Mouse (Mus musculus) embryo, embryonic 11.5 days (tissue): Measurements from ENCODE around the gene Pex3.
"Not testable (repeated sequence)": the region's sequence is repeated elsewhere in the genome, so short reads cannot be mapped to it uniquely, and the experiment has no call there.

ENCODE experiments used
- DNase-seq: peaks from one replicate; pipeline ENCODE4 v3.0.0-alpha.2; 2012; ENCODE audit warnings: low read depth, low spot score

The Pex3 gene

GRCm38 (mm10) chr10:13536706-13537105, 16.2 kb downstream of the Pex3 start:
- DNase-seq: no peak

DNA sequence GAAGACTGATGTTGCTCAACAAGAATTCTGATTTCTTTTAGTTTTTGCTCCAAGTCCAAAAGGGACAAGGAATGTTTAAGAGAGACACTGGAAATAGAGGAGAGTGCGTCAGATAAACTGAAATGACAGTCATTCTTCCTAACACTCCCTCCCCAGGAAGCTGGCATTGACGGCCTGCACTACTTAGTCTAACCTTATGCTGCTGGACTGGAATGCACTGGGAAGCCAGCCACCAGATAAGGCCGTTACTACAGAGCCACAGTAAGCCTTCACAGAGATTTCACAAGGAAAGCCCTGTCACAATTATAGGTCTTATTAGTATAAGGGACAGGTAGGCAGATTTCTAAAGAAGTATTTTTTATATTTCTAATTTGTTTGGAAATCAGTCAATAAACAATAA, 18.2 kb downstream of the Pex3 start:
- DNase-seq: no peak

DNA sequence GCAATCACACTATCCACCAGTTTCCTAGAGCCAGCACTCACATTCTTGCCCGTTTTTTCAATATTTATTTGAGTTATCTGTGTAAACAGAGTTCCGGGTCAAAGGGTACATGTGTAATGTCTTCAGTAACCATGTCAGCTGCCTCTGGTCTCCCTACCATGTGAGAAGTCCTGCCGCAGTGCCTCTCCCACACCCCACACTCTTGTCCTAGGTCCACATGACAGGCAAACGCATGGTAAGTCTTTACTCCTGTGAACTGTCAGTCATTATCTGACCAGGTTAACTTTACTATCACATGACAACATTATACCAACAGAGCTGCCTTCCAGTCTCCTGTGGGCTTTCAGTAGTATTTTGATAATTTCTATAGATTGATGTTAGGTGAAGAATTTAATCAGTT, 24.8 kb downstream of the Pex3 start:
- no peak for DNase-seq

- no peak for DNase-seq
Observed at GRCm38 (mm10) chr10:13521857-13522256, 31.1 kb downstream of the Pex3 start.

GRCm38 (mm10) chr10:13502371-13502770, 50.6 kb downstream of the Pex3 start:
- no peak for DNase-seq

DNA sequence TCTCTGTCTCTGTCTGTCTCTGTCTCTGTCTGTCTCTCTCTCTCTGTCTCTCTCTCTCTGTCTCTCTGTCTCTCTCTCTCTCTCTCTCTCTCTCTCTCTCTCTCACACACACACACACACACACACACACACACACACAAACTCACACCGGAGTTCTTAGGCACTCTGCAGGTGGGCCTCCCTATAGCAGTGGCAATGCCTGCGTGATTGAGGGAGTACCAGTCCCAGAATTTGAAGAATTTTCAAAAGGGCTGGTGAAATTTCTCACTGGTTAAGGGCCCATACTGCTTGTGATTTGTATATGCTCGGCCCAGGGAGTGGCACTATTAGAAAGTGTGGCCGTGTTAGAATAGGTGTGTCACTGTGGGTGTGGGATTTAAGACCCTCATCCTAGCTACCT, 51.4 kb downstream of the Pex3 start:
- not testable (repeated sequence) for DNase-seq

DNA sequence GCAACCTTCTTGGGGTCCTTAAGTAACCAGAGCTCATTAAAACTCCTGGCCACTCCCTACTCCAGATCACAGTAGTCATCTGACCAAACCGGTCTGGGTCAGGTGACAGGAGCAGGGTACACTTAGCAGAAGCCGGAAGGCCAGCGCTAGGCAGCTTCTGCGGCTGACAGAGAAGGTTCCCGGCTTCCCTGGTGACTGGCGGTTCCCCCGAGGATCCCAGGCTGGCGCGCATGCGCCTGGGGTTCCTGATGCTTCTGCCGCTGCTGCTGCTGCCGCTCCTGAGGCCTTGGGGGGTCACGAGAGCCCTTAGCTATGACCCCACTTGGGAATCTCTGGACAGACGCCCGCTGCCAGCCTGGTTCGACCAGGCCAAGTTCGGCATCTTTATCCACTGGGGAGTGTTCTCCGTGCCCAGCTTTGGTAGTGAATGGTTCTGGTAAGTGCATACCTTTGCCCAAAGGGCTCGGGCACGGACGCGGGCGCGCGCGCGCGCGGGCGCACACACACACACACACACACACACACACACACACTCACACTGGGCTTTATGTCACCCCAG, 51.9 kb downstream of the Pex3 start:
- peak; percentile 68 for DNase-seq

DNA sequence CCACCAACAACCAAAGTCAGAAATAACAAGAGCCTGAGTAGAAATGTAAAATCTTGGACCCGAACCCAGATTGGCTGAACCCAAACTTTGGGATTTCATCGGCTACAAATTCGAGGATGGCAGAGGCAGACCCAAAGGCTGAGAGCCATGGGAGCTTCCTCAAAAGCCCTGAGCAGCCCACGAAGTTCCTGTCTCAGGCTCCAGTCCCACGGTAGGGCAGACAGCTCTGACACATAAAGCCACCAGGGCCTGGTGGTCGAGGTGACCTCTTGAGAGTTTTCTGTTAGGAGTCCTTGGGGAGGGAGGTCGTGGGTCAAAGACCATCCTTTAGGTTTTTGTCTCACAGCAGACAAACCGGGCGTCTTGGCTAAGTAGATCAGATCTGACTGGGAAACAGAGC, 52.5 kb downstream of the Pex3 start:
- no peak for DNase-seq

GRCm38 (mm10) chr10:13499331-13499730, 53.6 kb downstream of the Pex3 start, which contains the start of gene Fuca2:
Fuca2 (plus strand) TSS chr10:13499540.
- no peak for DNase-seq

DNA sequence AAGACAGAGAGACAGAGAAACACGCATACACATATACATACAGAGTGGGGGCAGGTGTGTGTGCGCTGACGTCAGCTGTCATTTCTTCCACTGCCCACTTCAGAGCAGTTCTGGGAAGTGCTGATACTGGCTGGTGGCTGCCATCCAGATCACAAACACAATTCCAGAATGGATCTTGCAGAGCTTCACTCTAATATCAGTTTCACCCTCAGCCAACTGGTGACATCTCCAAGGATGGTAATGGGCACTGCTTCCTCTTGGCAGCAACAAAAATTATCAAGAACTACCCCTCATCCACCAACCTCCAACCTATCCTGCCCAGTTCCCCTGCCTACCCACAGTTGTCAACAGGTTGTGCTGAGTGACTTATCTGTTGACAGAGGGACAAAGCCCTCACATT, 56.6 kb downstream of the Pex3 start:
- DNase-seq: no peak

DNA sequence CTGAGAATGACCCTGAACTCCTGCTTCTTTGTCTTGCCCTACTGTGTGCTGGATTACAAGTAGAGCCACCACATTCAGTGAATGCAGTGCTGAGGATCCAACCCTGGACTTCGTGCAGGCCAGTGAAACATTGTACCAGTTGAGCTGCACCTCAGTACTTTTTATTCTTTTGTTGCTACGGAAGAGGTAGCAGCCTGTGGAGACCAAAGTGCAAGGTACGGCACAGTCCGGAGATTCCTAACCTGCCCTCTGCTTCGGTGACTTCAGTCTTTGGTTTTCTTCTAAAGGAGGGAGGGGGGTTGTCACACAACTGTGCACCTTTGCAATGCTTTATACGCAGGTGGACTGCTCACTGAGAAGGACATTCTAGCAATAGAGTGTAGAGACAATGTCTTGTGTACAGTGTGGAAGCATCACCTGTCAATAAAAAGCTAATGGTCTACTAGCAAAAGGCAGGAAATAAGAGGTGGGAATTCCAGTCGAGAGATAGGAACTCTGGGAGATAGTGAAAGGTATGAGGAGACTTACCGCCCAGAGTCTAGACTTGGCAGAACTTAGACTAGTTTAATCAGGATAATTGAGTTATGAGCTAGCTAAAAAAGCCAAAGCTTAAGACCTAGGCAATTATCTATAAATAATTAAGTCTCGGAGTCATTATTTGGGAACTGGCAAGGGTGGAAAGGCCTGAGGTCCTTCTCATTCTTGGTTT, 58.8 kb downstream of the Pex3 start:
- no peak for DNase-seq

DNA sequence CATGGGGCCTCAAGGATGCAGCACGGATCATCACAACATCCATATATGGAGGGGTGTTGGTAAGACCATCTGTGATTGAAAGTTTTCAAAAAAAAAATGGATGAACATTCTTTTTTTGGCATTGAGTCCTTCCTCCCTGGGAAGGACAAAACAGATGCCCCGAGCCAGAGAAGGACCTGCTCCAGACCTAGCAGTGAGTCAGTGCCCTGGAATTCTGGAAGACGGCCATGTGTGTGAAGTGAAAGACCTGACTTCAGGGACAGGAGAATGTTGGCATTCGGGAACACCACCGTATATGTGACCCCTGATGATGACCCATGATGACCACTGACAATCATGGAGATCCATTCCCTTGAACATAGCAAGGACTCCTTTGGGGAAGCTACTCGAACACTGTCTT, 63.3 kb downstream of the Pex3 start:
- DNase-seq: no peak

DNA sequence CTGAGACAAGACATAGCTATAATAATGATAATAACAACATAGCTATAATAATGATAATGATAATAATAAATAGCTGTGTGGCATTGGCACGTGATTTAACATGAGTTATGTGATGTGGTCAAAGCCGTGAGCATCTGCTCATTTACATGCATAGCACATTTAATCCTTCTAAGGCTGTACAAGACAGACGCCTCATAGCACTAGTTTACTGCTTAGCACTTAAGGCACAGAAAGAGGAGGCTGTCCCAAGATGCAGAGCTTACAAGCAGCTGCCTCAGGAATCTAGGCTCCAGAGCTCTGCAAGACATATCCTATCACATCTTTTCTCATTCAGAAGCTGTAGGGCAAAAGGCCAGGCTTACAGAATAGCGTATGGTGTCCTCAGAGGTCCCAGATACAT, 67.0 kb downstream of the Pex3 start:
- no peak for DNase-seq

DNA sequence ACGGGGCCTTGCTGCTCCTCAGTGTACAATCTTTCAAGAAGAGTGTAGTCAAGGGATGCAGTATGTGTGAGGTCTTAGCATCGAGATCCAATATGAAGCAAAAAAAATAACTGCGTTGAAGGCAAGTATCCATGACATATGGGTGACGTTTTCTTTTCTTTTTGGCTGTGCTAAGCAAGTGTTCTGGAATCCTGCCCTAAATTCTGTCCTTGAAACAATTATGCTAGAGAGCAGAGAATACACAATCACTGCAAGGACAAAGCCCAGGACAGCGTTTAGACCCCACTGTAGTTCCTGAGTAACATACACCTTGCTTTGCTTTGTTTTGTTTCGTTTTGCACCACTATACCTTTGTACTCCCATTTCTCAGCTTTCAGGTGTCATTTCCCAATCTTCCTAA, 73.6 kb downstream of the Pex3 start:
- no peak for DNase-seq

GRCm38 (mm10) chr10:13475121-13475520, 77.8 kb downstream of the Pex3 start:
- no peak for DNase-seq

DNA sequence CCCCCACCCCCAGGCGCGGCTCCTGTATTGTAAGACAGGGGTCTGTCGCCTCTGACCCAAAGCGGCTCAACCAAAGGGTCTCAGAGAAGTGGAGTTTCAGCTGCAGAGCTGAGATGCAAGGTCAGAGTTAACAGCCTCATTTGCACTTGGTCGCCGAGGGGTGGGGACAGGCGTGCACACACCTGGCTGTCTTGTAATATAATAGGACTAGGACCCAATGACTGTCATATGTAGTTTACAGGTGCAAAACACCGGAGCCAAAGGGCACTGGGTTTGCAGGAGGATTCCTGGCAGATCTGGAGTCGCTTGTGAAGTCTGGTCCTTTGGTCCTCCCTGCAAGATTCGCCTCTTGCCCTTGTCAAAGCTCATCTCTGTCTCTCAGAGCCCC, 78.4 kb downstream of the Pex3 start:
- DNase-seq: no peak
